Mouse (Mus musculus) left cerebral cortex, postnatal 36 days (tissue): ENCODE results near the gene Armc7. TPM values are rescaled to one million over a fixed set of nuclear protein-coding genes. Genes with fewer than 3 reads are reported as not detected.
"Not testable (repeated sequence)": the region's sequence is repeated elsewhere in the genome, so short reads cannot be mapped to it uniquely, and the experiment has no call there.

Source experiments
- DNase-seq, 2 experiments: peaks; one replicate each; pipeline ENCODE4 v3.0.0; 2021 to 2022; ENCODE audit warnings: low spot score in 2 of 2, mixed read lengths in 1 of 2
- intact Hi-C: fragments of 180-260 bp; cut with DNase I; formaldehyde crosslinking; loops from one replicate; pipeline ENCODE4 v1.15.1; 2025
- total RNA-seq, 2 experiments: library from RNA; stranded (reverse); gene quantifications; 2 replicates each; pipeline ENCODE4 v1.2.3; 2021

Armc7 gene
- total RNA-seq, 2 experiments from 2014 or later, result 13.0 to 13.5 TPM

DNA sequence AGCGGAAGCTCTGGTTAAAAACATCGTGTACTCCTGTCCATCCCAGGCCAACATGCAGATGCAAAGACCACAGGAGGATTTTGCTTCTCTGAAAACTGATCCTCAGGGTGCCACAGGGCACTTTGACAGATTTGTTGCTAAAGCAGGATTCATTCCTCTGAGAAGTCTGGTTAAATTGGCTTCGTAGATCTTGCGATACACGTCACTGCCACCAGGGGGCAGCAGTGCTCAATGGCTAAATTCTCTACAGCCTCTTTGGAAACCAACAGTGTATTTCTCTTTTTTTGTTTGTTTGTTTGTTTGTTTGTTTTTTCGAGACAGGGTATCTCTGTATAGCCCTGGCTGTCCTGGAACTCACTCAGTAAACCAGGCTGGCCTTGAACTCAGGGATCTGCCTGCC is 8.3 kb downstream of the Armc7 start:
- intact Hi-C loops, result no loop called here

GRCm38 (mm10) chr11:115485155-115485554 is 9.7 kb downstream of the Armc7 start:
- intact Hi-C loops, result loop anchor here (5.0 kb wide), 1 partner anchor 127 kb away; the partner anchor contains the start of gene Mif4gd

More for the DNA sequence above, 8.3 kb downstream of the Armc7 start:
- DNase-seq, result peak; percentile 76 to 78

DNA sequence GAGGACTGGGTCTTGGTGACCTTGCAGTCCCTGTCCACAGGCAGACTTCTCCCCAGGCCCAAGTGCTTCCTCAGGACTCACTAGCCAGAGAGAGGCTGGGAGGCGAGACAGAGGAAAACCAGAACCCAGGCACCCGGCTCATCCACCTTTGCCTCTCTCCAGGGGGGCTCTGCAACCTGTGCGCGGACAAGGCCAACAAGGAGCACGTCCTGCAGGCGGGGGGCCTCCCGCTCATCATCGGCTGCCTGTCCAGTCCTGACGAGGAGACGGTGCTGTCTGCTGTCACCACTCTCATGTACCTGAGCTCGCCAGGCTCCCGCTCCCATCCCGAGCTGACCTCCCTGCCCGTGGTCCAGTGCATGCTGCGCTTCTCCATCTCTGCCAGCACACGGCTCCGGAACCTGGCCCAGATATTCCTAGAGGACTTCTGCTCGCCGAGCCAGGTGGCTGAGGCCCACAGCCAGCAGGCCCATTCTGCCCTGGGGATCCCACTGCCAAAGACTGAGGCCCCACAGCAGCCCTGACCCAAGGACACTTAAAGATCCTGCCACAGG is 13.2 kb downstream of the Armc7 start:
- intact Hi-C loops, result loop anchor here (2.0 to 5.0 kb wide), 2 partner anchors 48 to 124 kb away; partner anchors contain the start of genes Mif4gd and Sumo2
- DNase-seq, result no peak

More at GRCm38 (mm10) chr11:115485155-115485554, 9.7 kb downstream of the Armc7 start:
- DNase-seq, result no peak

GRCm38 (mm10) chr11:115490441-115491355 is 15.2 kb downstream of the Armc7 start:
- intact Hi-C loops, result loop anchor here (5.0 kb wide), 1 partner anchor 112 kb away; the partner anchor contains the start of genes Gga3 and Mrps7
- DNase-seq, result no peak

DNA sequence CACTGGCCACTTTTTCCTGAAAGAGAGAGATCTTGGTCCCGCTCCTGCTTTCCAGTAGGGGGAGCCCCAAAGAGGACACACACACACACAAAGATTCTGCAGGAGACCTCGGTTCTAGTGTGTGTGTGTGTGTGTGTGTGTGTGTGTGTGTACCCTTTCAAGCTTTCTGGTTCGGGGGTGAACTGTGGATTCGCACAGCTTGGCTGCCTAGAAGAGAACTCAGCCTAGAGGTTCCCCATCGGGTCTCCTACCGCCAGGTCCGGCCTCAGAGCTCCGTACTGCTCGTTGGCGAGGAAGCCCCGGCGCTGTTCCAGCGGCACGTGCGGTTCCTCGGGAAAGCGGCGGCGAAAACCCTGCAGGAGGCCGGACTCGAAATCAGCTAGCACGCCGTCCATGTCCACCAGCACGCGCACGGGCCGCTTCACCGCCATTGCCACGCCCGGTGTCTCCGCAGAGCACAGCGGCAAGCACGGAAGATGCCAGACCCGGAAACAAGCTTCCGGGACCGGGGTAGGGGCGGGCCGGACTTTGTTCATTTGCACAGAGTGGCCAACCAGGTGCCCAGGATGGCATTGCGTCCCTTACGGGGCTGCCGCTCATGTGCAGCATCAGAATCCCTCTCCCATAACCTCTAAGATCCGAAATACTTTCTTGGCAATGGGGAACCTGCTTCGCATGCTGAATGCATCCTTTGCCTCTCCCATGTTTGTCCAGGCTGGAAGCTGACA is 16.1 kb downstream of the Armc7 start, which contains the start of gene Nt5c:
Gene Nt5c (minus strand): TSS at position 507 of the 728 bp plus-strand sequence.
- intact Hi-C loops, result loop anchor here (5.0 kb wide), 1 partner anchor 111 kb away; the partner anchor contains the start of genes Gga3 and Mrps7
- peak; percentile 84 to 86 for DNase-seq

DNA sequence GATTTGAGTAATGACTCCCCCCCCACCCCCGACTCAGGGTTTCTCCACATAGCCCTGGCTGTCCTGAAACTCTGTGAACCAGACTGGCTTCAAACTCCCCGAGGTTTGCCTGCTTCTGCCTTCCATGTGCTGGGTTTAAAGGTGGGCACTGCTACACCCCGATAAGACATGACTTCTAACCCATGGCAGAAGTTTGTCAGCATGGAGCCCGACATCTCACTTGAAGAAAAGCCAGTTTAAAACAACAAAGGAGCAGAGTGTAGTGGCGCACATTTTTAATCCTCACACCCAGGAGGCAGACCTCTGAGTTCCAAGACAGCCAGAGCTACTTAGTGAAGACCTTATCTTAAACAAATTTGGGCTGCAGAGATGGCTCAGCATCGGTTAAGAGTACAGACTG is 16.9 kb downstream of the Armc7 start:
- DNase-seq, result no peak
- intact Hi-C loops, result loop anchor here (5.0 kb wide), 1 partner anchor 110 kb away; the partner anchor contains the start of genes Gga3 and Mrps7

DNA sequence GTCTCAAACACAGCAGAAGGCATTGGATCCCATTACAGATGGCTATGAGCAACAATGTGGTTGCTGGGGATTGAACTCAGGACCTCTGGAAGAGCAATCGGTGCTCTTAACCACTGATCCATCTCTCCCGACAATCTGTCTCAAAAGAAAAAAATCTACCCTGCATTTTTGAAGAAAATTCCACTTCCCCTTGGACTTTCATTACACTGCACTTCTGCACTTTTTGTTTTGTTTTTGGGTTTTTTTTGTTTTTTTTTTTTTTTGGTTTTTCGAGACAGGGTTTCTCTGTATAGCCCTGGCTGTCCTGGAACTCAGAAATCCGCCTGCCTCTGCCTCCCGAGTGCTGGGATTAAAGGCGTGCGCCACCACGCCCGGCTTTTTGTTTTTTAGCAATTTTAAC is 21.1 kb downstream of the Armc7 start:
- DNase-seq, intact Hi-C loops: not testable (repeated sequence)

DNA sequence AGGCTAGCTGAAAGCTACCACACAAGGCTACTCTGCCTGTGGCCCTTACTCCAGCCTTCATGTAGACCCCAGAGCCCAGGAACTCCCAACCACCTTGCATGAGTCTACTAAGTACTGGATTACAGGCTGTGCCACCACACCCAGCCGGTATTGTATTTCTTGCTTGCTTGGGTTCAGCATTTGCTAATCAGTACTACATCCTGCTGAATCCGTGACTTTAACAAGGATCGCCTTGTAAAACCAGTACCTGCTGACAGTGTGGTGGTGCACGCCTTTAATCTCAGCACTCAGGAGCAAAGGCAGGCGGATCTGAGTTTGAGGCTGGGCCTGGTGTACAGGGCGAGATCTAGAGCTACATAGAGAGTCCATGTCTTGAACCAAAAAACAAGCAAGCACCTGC is 27.2 kb downstream of the Armc7 start:
- DNase-seq, result no peak
- intact Hi-C loops, result no loop called here

DNA sequence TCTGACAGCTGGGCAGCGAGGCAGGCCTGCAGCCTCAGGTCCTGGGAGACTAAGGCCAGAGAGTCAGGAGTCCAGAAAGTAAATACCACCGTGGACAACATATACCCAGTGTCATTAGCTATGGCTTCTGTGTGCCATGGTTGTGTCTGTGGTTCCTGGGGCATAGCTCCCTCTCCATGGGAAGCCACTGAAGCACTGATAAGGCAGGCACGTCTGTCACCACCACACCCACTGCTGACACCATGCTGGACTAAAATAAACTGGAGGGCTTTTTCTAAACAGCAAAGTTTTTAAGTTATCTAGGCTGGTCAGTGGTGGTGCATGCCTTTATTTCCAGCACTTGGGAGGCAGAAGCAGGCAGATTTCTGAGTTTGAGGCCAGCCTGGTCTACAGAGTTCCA is 31.1 kb downstream of the Armc7 start:
- intact Hi-C loops, result no loop called here
- DNase-seq, result no peak

DNA sequence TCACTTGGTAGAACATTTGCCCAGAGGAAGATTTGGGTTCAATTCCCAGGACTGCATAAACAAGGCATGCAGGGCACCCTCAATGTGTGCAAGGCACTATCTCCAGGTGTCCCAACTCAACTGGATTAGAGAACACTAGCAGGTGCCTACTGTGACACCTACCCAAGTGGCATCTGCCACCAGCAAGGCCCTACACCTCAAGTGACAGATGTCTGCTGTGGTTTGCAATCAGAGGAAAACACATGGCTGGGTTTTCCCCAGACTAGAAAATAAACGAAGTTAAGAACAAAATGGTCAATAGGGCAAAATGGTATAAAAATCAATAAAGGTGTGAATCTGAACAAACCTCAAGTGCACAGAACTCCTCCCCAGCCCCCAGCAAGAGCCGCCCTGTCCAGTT is 32.6 kb downstream of the Armc7 start:
- intact Hi-C loops, result no loop called here
- no peak for DNase-seq

GRCm38 (mm10) chr11:115509773-115510506 is 34.5 kb downstream of the Armc7 start:
- intact Hi-C loops, result no loop called here
- DNase-seq, result no peak

DNA sequence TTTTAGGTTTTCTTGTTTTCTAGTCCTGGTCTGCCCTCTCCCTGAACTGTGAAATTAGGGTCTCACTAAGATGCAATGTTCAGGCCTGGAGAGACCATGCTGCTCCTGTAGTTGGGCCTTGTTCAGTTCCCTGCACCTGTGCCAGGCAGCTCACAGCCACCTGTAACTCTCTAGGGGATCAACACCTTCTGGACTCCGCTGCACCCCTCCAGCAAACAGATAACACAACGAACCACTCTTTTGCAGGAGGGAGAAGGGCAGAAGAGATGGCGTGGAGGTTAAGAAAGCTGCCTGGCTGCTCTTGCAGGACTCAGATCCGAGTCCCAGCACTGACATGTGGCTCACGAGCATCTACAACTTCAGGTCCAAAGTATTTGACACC is 35.0 kb downstream of the Armc7 start:
- intact Hi-C loops, result no loop called here
- no peak for DNase-seq

- intact Hi-C loops, result no loop called here
Observed at GRCm38 (mm10) chr11:115511121-115511520, 35.7 kb downstream of the Armc7 start.

DNA sequence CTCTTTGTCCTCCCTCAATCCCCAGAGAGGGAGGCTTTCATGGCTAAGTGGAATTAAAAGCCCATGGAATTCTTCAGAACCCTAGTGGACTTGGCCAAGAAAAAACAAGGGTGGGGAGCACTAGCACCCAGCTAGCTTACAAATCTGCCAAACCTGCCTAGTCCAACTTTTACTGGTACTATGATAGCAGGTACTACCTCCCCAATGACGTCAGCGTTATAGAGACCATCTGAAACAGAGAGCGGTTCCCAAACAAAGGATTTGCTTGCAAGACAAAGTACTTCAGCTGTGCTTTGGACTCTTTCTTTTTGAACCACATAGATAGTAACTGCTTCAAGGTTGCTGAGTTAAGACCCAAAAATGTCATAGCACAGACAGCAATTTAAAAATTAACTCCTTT is 36.5 kb downstream of the Armc7 start:
- intact Hi-C loops, result no loop called here
- DNase-seq, result no peak

More at GRCm38 (mm10) chr11:115511121-115511520, 35.7 kb downstream of the Armc7 start:
- no peak for DNase-seq

- no peak for DNase-seq
- intact Hi-C loops, result no loop called here
Observed at GRCm38 (mm10) chr11:115512407-115513183, 37.1 kb downstream of the Armc7 start.

- peak in 1 of 2 experiments; percentile 25 for DNase-seq
- intact Hi-C loops, result no loop called here
Observed at GRCm38 (mm10) chr11:115513271-115514237, 38.1 kb downstream of the Armc7 start.

DNA sequence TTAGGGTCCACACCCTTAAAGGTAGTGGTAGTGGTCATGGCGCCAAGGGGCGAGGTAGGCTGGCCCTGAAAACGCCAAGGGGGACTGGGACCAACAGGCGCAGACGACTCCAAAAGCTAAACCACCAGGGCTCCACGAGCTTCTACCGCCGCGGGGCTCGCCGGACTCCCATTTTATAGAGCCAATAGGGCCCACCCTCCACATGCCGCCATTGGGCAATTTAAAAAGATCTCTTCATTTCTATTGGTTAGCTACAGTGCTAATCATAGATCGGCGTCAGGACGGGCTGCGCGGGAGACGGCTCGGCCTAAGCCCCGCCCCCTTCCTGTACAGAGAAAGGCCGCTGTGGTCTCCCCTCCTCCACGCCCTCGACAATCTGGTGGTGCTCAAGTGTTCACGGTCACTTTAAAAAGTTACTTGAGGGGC is 38.8 kb downstream of the Armc7 start, which contains the start of gene Jpt1:
Gene Jpt1 (minus strand): TSS at position 150 of the 426 bp plus-strand sequence.
- intact Hi-C loops, result no loop called here
- peak; percentile 94 to 97 for DNase-seq
